Mouse (Mus musculus) intestine, embryonic 14.5 days (tissue): ENCODE data around the gene Shc1. TPM values are rescaled to one million over a fixed set of nuclear protein-coding genes. Genes with fewer than 3 reads are reported as not detected.

Source experiments
- ATAC-seq: fragments of 200-750 bp; cut with Nextera tagmentation; replicated peaks from 2 replicates; pipeline ENCODE4 v1.8.0; 2017; ENCODE audit warnings: low read depth, moderate number of reproducible peaks, moderate TSS enrichment, moderate library complexity; ENCODE audit not compliant: low FRiP score, low TSS enrichment
- DNase-seq: peaks from one replicate; pipeline ENCODE4 v3.0.0-alpha.2; 2018; ENCODE audit warnings: low spot score
- H3K27ac ChIP-seq: fragments of 300-500 bp; sonication (generic); 2 replicates; pipeline ENCODE4 v1.5.1; 2014; ENCODE audit warnings: low read depth, mild to moderate bottlenecking, control low read depth
- H3K27me3 ChIP-seq: fragments of 300-500 bp; sonication (generic); replicated peaks from 2 replicates; pipeline ENCODE4 v1.6.1; 2014; ENCODE audit warnings: low read length, control low read depth; ENCODE audit not compliant: control insufficient read depth, insufficient read depth
- H3K36me3 ChIP-seq: fragments of 300-500 bp; sonication (generic); 2 replicates; pipeline ENCODE4 v1.6.1; 2014; ENCODE audit warnings: low read length, control low read depth; ENCODE audit not compliant: control insufficient read depth, insufficient read depth
- H3K4me1 ChIP-seq: fragments of 300-500 bp; sonication (generic); replicated peaks from 2 replicates; pipeline ENCODE4 v1.6.1; 2014; ENCODE audit warnings: low read length, control low read depth, mixed read lengths; ENCODE audit not compliant: control insufficient read depth, insufficient read depth
- H3K4me2 ChIP-seq: fragments of 300-500 bp; sonication (generic); 2 replicates; pipeline ENCODE4 v1.6.1; 2014; ENCODE audit warnings: low read length
- H3K4me3 ChIP-seq: fragments of 300-500 bp; sonication (generic); 2 replicates; pipeline ENCODE4 v1.5.1; 2014; ENCODE audit warnings: low read depth, low read length, control low read depth, mixed read lengths
- H3K9ac ChIP-seq: fragments of 300-500 bp; sonication (generic); 2 replicates; pipeline ENCODE4 v1.6.1; 2014; ENCODE audit warnings: mild to moderate bottlenecking, low read length
- H3K9me3 ChIP-seq: fragments of 300-500 bp; sonication (generic); 2 replicates; pipeline ENCODE4 v1.6.1; 2016; ENCODE audit warnings: low read length, control low read depth; ENCODE audit not compliant: control insufficient read depth
- WGBS: fragments of 180-500 bp; shearing (Covaris S2); extraction: QIAGEN DNeasy Blood & Tissue Kit; methylation state at CpG from one replicate; pipeline ENCODE4 v1.1.7; 2014; 5-methylcytosine and 5-hydroxymethylcytosine counted together
- polyA plus RNA-seq: library from polyadenylated mRNA; unstranded; fragments of >200 nt; fragmentation: Nextera tagmentation; extraction: Ambion mirVana; gene quantifications from 2 replicates; pipeline ENCODE4 v1.2.1, GENCODE M21; 2014

The Shc1 gene
- polyA plus RNA-seq, 1 experiment from 2014 or later, result 65.1 TPM

GRCm38 (mm10) chr3:89408448-89408847 lies 9.8 kb upstream of the Shc1 start:
- peaks cover 5% of the 10 kb centered on the region; the same call in 1 of the 2 replicates for H3K4me1 ChIP-seq
- DNase-seq (no peak), ATAC-seq (no peak)
- no peaks in the 10 kb centered on the region for H3K9me3 ChIP-seq
- H3K27ac ChIP-seq, result no peak overlapping the region
- no peak overlapping the region for H3K4me3 ChIP-seq
- WGBS, result 66% methylated on average over 16 of the region's 16 CpGs
- peaks cover 28% of the 10 kb centered on the region for H3K36me3 ChIP-seq
- no peak overlapping the region for H3K4me2 ChIP-seq
- H3K9ac ChIP-seq, result no peak overlapping the region
- no peaks in the 10 kb centered on the region for H3K27me3 ChIP-seq

GRCm38 (mm10) chr3:89409701-89410100 lies 8.5 kb upstream of the Shc1 start:
- Histone ChIP-seq H3K27me3 (no peaks in the 10 kb centered on the region), H3K9ac (no peak overlapping the region), H3K4me3 (no peak overlapping the region), H3K9me3 (no peaks in the 10 kb centered on the region), H3K4me2 (no peak overlapping the region), H3K36me3 (peaks cover 28% of the 10 kb centered on the region), H3K4me1 (peaks cover 5% of the 10 kb centered on the region; the same call in 1 of the 2 replicates), H3K27ac (no peak overlapping the region)
- DNase-seq (no peak), ATAC-seq (no peak)
- WGBS, result 94% methylated on average over 3 of the region's 3 CpGs

GRCm38 (mm10) chr3:89410864-89411263 lies 7.4 kb upstream of the Shc1 start:
- Histone ChIP-seq H3K27ac (no peak overlapping the region), H3K4me3 (peak overlapping the region; percentile 73), H3K36me3 (peaks cover 29% of the 10 kb centered on the region), H3K9me3 (no peaks in the 10 kb centered on the region), H3K4me1 (peaks cover 5% of the 10 kb centered on the region; the same call in 1 of the 2 replicates), H3K4me2 (peak overlapping the region; percentile 88), H3K9ac (peak overlapping the region; percentile 56), H3K27me3 (no peaks in the 10 kb centered on the region)
- DNase-seq (no peak), ATAC-seq (no peak)
- 77% methylated on average over 10 of the region's 10 CpGs for WGBS

- Histone ChIP-seq H3K9ac (peak within 1 kb of the TSS; percentile 56), H3K4me3 (peak within 1 kb of the TSS; percentile 73), H3K4me2 (peak within 1 kb of the TSS; percentile 88), H3K4me1 (peaks cover 6% of the 10 kb centered on the region), H3K27me3 (no peaks in the 10 kb centered on the region), H3K27ac (no peak within 1 kb of the TSS), H3K9me3 (no peaks in the 10 kb centered on the region), H3K36me3 (peaks cover 32% of the 10 kb centered on the region)
- 5% methylated on average over 28 of the region's 28 CpGs for WGBS
- DNase-seq (peak; percentile 100), ATAC-seq (peak; percentile 100)
Observed at GRCm38 (mm10) chr3:89411490-89412393, 6.5 kb upstream of the Shc1 start, which contains the start of gene Flad1. Flad1 (minus strand) TSS chr3:89411870.

- no peak for ATAC-seq
- no peak overlapping the region for H3K27ac ChIP-seq
- no peak for DNase-seq
- no peak overlapping the region for H3K9ac ChIP-seq
- no peak overlapping the region for H3K4me2 ChIP-seq
- H3K4me3 ChIP-seq, result no peak overlapping the region
- peaks cover 32% of the 10 kb centered on the region for H3K36me3 ChIP-seq
- no peaks in the 10 kb centered on the region for H3K27me3 ChIP-seq
- 95% methylated on average over 8 of the region's 8 CpGs for WGBS
- H3K9me3 ChIP-seq, result no peaks in the 10 kb centered on the region
- H3K4me1 ChIP-seq, result peaks cover 17% of the 10 kb centered on the region
Observed at GRCm38 (mm10) chr3:89416158-89416557, 2.1 kb upstream of the Shc1 start.

- peak overlapping the region; percentile 98 for H3K27ac ChIP-seq
- WGBS, result 16% methylated on average over 2 of the region's 2 CpGs
Observed at GRCm38 (mm10) chr3:89417131-89417530, 1.1 kb upstream of the Shc1 start.

GRCm38 (mm10) chr3:89417840-89418169 lies 438 bp upstream of the Shc1 start:
- DNase-seq (peak; percentile 98), ATAC-seq (peak; percentile 47)
- H3K27ac ChIP-seq, result peak overlapping the region; percentile 98
- no peaks in the 10 kb centered on the region for H3K27me3 ChIP-seq
- H3K4me3 ChIP-seq, result peak overlapping the region; percentile 84
- H3K9ac ChIP-seq, result peak overlapping the region; percentile 60
- H3K4me2 ChIP-seq, result peak overlapping the region; percentile 94
- no peaks in the 10 kb centered on the region for H3K9me3 ChIP-seq
- H3K36me3 ChIP-seq, result peaks cover 32% of the 10 kb centered on the region
- H3K4me1 ChIP-seq, result peaks cover 24% of the 10 kb centered on the region
- WGBS, result under 1% methylated on average over 20 of the region's 20 CpGs

More at GRCm38 (mm10) chr3:89417131-89417530, 1.1 kb upstream of the Shc1 start:
- H3K27me3 ChIP-seq, result no peaks in the 10 kb centered on the region
- H3K4me2 ChIP-seq, result peak overlapping the region; percentile 94
- peak overlapping the region; percentile 84 for H3K4me3 ChIP-seq
- peak overlapping the region; percentile 60 for H3K9ac ChIP-seq
- H3K9me3 ChIP-seq, result no peaks in the 10 kb centered on the region
- peaks cover 32% of the 10 kb centered on the region for H3K36me3 ChIP-seq
- DNase-seq (no peak), ATAC-seq (no peak)
- peaks cover 20% of the 10 kb centered on the region for H3K4me1 ChIP-seq

- Histone ChIP-seq H3K9me3 (no peaks in the 10 kb centered on the region), H3K4me2 (peak overlapping the region; percentile 98), H3K36me3 (peaks cover 28% of the 10 kb centered on the region), H3K27ac (peak overlapping the region; percentile 98), H3K27me3 (no peaks in the 10 kb centered on the region), H3K9ac (peak overlapping the region; percentile 65), H3K4me1 (peaks cover 34% of the 10 kb centered on the region), H3K4me3 (peak overlapping the region; percentile 84)
- WGBS, result 0% methylated on average over 16 of the region's 16 CpGs
- ATAC-seq (peak; percentile 40; the same call in 1 of the 2 replicates), DNase-seq (no peak)
Observed at GRCm38 (mm10) chr3:89418861-89419250, 613 bp downstream of the Shc1 start.
